Mouse (Mus musculus) neutrophil, adult 5-6 weeks (primary cell): Measurements from ENCODE around the gene Dgcr8. TPM values are rescaled to one million over a fixed set of nuclear protein-coding genes. Genes with fewer than 3 reads are reported as not detected.

Source experiments
- ATAC-seq: fragments of 151-379, 151-347 bp; 2 replicates; pipeline ENCODE4 v1.8.0; 2017; ENCODE audit warnings: mild to moderate bottlenecking, moderate TSS enrichment; ENCODE audit not compliant: insufficient number of reproducible peaks, poor library complexity, low FRiP score, severe bottlenecking; ENCODE audit errors: extremely low read depth
- total RNA-seq: library from RNA; stranded (forward); fragments of 200-1000 nt; gene quantifications from 2 replicates; pipeline ENCODE4 v1.2.3, GENCODE M21; 2017

The Dgcr8 gene
- total RNA-seq, 1 experiment from 2014 or later: 47.6 TPM

DNA sequence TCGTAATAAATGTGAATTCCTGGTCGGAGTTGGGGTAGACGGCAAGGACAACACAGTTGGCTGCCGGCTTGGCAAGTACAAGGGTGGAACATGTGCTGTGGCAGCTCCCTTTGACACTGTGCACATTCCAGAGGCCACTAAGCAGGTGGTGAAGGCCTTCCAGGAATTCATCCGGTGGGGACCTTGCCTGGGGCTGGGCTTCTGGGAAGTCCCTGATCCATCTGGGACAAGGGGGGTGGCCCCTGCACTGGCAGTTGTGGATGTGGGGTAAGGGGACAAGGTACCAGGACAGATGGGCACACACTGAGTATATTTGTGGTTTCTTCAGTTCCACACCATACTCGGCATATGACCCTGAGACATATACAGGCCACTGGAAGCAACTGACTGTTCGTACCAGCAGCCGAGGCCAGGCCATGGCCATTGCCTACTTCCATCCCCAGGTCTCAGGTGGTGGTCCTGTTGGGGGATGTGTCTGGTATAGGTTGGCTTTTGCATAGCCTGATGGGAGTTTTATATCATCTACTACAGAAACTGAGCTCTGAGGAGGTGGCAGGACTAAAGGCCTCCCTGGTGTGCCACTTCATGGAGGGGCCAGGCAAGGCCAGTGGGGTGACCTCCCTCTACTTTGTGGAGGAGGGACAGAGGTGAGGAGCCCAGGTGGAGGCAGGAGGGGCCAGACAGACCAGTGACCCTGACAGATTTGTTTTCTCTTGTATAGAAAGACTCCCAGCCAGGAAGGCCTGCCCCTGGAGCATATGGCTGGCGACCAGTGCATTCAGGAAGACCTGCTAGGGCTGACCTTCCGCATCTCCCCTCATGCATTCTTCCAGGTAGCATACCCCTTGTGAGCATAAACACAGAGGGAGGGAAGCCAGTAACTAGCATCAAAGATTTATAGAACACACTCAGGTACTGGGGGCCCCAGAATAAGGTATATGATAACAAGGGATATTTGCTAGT is 37.9 kb downstream of the Dgcr8 start:
- ATAC-seq: no peak

DNA sequence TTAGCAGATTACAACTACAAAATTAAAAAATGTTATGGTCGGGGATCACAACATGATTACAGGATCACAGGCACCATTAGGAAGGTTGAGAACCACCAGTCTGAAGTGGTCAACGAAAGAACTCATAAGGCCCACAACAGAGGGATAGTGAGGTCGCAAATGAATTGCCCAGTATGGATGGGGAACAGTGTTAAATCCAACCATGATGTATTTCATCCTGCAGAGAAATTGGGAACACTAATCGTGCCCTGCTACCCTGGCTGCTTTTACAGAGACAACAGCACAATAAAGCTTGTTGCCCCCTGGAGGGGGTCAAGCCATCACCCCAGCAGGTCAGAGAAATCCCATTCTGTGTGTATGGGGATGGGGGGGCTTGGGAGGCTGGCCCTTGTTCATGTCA is 38.8 kb downstream of the Dgcr8 start:
- ATAC-seq: no peak

DNA sequence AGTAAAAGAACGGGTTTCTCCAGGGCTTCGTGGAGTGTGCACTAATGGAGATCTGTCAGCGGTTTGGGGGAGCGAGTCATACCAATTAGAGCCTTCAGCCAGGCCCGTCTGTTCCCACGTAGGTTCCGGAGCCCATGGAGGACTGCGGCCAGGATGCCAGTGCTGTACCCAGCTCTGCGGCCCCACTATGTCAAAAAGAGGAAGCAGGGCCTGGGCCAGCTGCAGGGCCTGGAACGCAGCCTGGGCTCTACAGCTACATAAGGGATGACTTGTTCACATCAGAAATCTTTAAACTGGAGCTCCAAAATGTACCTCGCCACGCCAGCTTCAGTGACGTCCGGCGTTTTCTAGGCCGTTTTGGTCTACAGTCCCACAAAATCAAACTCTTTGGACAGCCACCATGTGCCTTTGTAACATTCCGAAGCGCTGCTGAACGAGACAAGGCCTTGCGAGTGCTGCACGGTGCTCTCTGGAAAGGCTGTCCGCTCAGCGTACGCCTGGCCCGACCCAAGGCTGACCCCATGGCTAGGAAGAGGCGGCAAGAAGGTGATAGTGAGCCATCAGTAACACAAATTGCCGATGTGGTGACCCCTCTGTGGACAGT is 39.6 kb downstream of the Dgcr8 start:
- ATAC-seq: peak; percentile 55

DNA sequence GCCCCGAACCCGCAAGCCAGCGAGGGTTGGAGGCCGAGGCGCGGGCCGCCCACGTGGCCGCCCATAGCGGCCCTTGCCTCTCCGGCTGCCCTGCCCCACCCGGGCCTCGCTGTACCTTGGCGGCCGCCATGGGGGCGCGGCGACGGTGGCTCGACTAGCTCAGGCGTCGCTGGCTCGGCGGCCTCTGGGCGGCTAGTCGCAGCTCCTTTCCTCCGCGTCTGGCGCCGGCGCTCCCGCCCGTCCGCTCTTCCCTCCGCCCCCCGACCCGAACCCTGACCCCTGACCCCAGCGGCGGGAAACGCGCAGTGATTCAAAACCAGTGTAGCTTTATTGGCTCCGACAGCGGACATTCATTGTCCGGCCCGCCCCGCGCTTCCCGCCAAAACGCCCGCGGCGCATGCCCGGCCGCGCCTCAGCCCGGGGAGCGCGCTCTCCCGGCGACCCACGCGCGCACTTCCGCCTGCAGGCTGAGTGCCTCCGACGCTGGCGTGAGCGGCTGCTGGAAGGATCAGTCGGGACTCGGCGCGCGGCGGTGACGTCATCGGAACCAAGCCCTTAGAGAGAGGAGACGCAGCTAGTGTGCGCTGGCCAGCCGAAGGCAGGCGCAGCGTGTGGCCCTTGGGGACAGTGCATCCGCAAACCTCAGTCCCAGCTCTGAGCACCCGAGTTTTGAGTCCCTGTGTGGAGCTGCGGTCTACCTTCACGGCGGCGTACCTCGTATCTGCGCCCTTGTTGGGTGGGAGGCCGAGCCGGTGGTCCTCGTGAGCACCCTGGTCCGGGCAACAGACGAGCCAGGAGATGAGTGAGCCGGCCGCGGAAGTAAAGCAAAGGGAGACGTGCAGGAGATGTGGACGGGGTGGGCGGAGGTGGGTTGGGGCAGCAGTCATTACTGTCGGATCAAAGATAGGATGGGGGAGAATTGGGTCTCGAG is 40.3 kb downstream of the Dgcr8 start, which contains the start of the genes Trmt2a and Ranbp1:
TSS of gene Trmt2a (plus strand) at position 247 of the 931 bp plus-strand sequence.
TSS of gene Ranbp1 (minus strand) at position 300 of the 931 bp plus-strand sequence.
- peak; percentile 90 for ATAC-seq

DNA sequence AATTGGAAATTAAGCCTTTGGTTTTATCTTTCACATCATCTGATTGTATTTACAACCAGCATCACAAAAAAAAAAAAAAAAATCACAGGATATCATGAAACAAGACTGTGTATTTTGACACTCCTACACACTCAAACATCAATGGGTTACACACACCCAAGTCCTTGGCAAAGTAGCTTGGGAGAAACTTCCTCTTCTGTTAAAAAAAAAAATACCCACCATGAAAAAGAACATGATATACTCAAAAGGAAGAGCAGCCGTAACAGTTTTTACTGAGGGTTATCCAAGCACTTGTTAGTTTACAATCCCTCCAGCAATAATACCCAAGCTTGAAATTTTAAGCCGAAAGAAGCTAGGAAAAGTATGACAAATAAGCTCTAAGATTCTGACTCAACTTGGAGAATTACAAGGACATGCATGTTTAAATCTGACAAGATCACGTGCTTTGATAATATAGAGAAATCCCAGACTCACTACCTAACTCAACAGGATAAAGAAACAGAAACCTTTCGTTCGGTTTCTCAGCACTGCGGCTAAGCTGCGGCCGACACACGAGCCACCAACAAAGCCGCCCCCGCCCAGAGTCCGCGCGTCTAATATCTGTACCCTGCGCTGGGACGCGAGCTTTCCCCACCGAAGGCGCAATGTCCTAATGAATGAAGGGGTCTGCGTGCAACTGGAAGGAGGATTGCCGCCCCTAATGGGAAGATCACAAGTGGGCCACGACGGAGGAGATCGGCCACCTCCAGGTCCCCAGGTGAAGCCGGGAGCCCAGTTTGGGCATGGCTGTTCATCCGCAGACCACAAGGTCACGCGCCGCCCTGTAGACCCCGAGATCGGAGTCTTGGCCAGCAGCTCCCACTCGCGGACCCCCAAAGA is 41.3 kb downstream of the Dgcr8 start:
- ATAC-seq: no peak

DNA sequence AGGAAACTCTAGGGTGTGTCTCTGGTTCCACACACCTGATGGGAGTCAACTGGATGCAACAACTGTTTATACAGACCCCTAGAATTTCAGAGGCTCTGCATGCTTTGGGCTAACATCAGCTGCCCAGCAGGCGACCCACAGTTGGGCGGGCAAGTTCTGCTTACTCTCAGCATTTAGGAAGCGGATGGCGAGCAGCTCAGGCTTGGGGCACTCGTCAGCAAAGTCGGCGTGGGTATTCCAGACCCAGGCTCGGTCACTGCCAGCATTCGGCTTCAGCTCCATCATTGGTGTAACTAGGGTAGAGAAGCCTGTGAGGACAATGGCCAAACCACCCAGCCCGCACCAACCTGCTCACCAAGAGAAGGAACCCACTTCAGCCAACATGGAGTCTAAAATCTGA is 47.5 kb downstream of the Dgcr8 start:
- ATAC-seq: no peak

DNA sequence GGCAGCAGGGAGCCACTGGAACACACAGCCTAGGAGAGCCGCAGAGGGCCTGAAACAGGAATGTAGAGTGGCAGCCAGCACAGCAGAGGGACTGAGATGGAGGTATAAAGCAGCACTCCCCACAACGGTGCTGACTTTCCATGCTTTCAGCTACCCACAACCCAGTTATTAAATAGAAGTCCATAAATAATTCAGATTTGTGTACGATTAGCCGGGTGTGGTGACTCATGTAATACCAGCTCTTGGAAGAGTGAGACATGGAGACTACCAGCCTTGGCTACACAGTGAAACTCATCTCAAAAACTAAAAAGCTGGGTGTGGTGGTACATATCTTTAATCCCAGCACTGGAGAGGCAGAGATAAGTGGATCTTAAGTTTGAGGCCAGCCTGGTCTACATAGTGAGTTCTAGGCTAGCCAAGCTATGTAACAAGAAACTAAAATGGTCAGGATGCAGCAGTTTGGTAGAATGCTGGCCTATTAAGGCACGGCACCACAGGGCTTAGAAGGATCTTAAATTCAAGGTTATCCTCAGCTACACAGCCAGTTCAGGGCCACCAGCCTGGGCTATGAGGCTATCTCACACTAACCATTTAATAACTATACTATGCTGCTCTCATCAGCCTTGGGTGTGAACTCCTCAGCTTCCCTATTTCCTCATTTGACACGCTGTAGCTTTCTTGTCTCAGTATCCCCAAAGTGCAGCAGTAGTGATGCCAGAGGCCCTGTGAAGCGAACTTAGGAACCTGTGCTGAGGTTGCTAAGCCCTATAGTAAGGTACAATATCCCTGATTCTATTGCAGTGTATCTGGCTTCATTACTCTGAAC is 52.2 kb downstream of the Dgcr8 start:
- no peak for ATAC-seq

DNA sequence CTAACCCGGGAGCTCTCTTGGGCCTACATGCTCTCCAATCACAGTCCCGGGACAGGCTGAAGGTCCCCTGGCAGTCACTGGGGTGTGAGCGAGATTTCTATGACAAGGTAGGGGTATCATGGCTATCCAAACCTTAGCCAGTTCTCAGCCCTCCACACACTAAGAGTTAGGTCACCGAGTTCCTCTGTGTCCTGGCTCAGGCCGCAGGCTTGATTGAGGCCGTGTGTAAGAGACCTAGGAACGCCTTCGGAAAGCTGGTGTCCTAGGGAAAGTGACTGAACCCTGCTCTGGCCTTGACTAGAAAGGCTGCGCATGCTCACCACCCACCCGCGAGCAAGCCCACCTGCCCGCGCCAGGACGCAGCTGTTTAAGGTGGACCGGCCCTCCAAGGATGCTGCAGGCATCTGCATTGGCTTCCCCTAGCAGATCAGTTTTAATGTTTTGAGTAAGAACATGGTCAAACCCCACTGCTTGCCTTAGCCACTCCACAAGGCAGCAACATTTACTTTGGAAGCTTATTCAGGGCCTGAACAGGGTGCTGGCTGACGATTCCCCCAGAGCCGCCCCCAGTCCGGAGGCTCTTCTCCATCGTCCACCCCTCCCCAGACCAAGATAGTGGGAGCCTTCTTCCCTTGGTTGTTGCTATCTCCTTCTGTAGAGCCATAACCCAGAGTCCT is 53.5 kb downstream of the Dgcr8 start:
- peak; percentile 7; the same call in 1 of the 2 replicates for ATAC-seq

DNA sequence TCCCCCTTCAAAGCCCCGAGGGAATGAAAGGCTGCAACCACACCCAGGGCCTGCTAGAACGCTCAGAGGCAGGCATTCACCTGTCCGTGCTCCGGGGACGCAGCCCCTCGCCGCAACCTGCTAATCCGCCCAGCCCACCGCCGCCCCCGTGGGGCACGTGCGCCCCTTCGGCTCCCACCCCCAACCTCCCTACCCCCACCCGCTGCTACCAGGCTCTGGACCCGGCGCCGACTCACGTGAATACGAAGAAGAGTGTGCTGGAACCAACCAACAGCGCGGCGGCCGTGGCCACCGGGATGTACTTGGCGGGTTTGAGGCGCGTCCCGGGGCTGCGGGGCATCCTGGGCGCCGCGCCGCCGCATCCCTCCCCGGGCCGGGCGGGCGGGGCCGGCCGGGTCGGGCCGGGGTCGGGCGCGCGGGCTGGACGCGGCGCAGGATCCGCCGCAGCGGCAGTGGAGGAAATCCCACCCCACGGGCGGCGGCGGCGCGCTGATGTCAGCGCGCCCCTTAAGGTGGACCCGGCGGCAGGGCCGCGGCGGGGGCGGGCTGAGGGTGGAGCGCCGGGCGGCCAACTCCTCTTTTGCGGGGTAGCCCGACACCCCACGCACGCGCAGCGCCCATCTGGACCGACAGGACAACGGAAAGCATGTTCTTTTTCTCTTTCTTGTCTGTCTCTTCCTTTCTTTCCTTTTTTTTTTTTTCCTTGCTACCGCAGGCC is 54.2 kb downstream of the Dgcr8 start, which contains the start of gene Zdhhc8:
TSS of gene Zdhhc8 (minus strand) at position 466 of the 718 bp plus-strand sequence.
- peak; percentile 27; the same call in 1 of the 2 replicates for ATAC-seq

DNA sequence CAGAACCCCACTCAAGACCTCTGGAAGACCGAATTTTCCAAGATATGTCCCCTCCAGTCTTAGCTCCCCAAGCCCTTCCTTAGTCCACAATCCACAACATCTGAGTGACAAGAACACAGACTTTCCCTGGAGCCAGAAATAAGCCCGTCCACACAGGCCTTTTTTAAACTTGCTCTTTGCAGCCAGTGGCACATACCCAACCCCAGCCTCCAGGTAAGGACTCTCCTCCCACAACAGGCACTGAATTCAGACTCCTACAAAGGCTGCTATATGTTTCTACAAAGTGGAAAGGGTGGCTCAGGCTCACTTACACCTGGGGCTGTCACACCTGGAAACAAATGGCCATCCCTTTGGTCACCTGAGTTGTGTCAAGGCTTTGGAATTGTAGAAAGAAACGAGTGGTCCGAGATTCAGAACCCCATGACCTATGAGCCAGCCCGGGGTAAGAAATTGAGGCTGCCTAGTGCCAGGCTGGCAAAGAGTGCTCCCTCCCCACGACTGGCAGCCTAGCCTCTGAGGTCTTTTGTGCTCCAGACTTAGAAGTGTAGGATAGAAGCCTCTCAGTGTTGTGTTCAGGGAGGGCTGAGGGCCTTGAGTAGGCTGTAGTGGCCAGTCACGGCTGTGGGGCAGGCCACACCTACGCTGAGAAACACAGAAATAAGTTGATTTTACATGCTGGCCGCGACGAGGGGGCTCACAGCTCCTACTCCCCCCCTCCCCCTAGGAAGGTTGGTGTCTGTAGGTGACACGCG is 55.0 kb downstream of the Dgcr8 start:
- ATAC-seq: 0 out of 2 replicates have a peak, but pooled peaks have one; percentile 9

DNA sequence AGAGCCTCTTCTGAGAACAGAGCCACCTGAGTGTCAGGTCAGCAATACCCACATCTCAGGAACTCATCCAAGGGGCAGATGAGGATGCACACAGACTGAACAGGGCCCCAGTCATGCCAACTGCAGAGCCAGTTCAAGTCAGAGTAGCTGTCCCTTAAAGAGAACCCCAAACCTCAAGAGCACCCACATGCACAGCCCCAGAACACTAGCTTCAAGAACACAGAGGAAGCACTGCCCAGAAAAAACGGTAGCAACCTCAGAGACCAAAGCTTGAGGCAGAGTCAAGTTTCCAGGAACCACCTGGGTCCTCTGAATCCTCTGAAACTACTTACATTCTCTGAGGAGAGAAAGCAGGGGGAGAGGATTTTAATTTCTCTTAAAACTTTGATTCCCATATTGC is 55.6 kb downstream of the Dgcr8 start:
- no peak for ATAC-seq

DNA sequence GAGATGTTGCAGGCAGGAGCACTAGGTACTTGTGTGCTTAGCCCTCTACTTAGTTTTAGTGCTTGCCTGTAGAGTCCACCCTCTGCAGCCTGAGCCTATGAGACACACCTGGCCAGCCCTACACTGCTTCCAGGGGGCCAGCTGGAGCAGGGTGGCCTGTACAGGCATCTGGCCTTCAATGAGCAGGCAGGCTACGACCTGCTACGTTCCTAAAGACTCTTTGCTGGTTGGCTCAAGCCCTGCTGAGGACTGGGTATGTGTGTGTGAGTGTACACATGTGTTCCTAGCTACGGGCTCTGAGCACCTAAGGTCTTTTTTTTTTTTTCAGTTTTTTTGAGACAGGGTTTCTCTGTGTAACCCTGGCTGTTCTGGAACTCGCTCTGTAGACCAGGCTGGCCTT is 57.6 kb downstream of the Dgcr8 start:
- no peak for ATAC-seq

DNA sequence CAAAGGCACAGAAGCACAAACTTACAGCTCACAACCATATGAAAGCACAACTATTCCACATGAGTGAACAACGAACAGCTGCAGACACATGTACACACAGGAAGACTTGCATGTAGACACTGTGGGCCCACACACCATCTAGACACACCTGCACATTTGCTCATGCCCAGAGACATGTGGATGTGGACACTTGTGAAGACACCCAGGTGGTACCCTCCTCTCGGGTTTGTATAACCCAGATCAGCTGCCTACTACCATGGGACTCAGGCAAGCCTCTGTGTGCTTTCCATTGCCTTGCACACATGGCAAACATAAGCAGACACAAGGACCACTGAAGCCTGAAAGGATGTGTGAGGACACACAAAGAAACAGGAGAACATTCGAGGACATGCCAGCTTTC is 58.0 kb downstream of the Dgcr8 start:
- ATAC-seq: no peak

DNA sequence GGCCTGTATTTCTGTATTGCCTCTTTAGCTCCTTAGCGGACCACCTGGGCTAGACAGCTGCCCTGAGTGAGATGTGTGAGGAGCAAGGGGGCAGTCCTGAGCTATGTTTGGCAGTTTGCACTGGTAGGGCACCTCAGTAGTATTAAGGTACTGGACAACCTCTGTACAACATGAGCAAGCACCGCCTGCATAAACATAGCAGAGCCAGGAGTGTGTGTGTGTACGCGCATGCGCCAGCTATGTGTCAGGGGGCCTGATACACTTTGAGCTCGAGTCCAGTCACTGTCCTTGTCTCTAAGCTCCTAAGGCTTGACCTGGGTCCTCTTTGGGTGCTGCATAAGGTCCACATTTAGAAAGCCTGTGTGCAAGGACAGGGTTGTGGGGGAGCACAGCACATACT is 58.4 kb downstream of the Dgcr8 start:
- ATAC-seq: no peak

DNA sequence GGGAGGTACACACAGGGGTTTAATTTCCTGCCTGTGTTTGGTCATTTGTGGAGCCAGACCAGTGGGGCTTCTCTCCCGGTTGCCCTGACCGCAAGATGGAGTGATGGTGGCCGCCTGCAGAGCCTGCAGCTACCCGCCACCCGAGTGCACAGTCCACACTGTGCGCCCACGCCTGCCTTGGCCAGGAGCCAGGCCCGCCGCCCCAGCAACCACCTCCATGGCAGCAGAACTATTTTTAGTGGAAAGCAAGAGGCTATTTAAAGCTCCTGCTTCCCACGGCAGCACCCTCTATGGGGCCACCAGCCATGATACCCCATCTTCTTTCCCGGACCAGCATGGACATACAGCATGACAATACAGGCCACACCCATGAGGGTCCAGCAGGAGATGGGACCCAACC is 59.4 kb downstream of the Dgcr8 start:
- ATAC-seq: no peak
